Mouse (Mus musculus) thymus, postnatal 14 days (tissue): ENCODE results near the gene Tas2r135.

Experiments used
- DNase-seq: peaks from one replicate; pipeline ENCODE4 v3.0.0; 2021

The Tas2r135 gene

GRCm38 (mm10) chr6:42435490-42435889 is 30.3 kb downstream of the Tas2r135 start:
- DNase-seq, result no peak

GRCm38 (mm10) chr6:42441395-42441794 is 36.2 kb downstream of the Tas2r135 start:
- DNase-seq, result no peak

GRCm38 (mm10) chr6:42444491-42444890 is 39.3 kb downstream of the Tas2r135 start:
- no peak for DNase-seq

GRCm38 (mm10) chr6:42447381-42447780 is 42.1 kb downstream of the Tas2r135 start:
- no peak for DNase-seq
